Mouse (Mus musculus) NIH3T3 (cell line): ENCODE results near the gene Cdkn1c.

Experiments
- DNase-seq: peaks from one replicate; pipeline ENCODE4 v3.0.0-alpha.2; 2012; ENCODE audit warnings: low read depth

Cdkn1c gene

DNA sequence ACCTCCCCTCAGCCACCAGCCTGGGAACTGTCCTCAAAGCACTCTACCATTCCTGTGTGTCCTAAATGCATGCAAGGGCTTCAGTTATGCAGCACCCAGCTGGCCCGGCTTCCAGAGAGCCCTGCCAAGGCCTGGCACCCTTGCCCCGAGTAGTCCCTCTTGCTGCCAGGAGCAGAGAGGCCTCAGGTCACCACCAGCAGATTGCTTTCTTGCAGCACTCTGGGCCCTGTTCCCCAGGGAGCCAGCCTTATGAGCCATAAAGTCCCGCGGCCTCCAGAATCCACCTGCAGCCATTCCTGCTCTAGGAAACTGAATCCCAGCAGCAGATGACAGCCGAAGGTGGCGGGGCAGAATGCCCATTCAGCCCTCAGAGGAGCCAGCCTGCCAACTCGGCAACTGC is 27.5 kb downstream of the Cdkn1c start:
- no peak for DNase-seq

DNA sequence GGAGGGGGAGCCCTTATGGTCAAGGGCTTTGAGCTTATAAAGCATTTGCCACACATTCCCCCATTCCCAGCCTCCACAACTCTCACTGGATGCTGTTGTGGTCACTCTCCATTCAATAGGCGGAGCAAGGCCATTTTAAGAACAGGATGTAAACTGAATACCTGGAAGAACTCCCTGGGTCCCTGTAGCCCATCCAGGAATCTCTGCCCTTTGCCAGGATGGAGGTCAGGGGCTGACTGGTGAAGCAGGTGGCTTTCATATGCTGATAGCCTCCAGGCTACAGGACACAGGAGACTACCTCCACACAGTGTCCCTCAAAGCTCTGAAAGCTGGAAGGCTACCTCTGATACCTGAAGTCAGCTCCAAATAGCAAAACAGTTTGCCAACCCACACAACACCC is 28.2 kb downstream of the Cdkn1c start:
- DNase-seq = no peak

DNA sequence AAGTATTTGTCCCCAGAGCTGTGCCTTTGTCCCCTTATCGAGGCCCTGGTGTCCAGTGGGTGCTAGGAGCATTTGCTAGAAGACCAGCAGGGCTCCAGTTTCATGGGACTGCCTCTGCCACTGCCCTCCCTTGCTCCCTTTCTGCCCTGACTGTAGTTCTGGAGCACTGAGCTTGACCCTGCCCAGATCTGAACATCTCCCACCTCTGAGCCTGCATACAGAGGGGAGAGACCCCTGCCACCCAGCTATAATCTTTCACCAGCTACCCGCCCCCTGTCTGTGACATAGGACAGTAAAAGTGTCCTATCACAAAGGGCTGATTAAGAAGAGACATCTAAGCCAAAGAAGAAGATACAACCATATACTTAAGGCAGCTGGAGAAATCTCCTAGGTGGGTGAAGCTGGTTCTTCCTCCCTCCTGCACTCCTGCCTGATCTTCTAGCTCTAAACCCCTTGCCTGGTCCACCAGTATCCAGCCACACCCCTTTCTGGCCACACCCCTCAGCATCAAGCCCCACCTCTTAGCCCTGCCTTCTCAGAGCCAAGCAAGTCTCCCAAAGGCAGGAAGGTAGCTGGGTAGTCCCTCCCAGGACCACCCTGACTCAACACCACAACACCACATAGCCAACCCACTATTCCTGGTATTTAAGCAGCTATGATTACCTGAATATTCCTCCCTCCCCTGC is 31.9 kb downstream of the Cdkn1c start:
- no peak for DNase-seq

DNA sequence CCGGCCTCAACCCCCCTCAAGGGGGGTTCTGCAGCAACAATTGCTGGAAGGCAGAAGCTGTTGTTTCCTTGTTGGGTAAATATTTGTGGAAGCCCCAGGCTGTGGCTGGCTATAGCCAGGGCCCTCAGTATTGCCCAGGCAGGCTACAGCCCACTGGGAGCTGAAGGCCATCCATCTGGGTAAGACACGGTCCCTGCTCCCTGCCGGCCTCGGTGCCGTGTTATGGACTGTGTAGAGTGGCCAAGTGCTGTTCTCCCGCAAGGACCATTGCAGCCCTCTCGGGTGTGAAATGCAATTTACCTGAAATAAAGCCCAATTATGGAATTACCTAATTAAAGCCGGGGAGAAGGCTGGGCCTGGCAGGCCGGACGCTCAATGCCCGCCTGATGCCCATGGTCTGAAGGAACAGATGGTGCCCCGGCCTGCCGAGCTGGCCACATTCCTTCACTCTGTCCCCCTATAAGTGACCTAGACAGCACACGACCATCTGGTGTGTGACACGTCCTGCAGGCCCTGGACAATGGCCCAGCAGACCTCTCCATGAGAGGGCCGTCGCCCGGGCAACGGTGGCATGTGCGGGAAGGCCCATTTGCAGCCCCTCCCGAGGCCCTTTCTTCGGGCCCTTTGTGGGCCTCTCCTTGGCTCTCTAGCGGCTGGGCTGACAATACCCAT is 32.6 kb downstream of the Cdkn1c start:
- no peak for DNase-seq

DNA sequence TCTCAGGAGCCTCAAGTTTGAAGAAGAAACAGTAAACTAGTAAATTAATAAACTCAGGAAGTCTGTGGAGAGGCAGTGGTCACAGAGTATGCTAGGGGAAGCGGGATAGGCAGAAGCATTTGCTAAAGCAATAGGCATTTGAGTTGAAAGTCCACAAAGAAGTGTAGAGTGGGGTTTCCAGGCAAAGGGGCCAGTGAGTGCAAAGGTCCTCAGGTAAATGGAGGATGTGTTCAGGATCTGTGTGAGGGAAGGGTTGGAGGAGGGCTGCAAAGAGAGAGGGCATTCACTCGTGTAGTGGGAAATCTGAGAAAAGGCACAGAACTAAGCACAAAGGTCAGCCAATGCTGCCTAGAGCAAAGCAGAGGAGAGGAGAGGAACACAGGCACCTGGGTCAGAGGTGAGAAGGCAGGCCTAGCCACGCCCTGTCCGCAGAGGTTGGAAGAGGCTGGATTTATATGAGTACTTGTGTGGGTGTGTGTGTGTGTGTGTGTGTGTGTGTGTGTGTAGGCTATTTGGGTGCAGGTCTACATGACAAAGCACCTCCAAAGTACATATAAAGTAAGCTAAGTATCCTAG is 41.2 kb downstream of the Cdkn1c start:
- no peak for DNase-seq

DNA sequence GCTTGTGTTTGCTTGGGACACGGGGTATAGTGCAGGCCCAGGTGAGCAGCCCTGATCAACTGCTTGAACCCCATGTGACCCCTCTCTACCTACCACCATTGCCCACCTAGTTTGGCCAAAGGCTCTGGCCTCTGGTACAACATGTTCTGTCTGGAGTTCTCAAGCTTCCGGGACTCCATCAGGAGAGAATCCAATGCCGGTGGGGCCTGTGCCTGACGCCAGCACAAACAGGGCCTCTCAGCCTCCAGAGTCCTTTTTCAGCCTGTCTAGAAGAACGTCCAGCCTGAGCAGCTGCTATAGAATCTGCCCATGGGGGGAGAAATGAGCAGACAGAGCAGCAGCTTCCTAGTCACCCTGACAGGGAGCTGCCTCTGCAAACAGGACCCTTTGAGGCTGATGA is 43.0 kb downstream of the Cdkn1c start:
- DNase-seq = no peak

DNA sequence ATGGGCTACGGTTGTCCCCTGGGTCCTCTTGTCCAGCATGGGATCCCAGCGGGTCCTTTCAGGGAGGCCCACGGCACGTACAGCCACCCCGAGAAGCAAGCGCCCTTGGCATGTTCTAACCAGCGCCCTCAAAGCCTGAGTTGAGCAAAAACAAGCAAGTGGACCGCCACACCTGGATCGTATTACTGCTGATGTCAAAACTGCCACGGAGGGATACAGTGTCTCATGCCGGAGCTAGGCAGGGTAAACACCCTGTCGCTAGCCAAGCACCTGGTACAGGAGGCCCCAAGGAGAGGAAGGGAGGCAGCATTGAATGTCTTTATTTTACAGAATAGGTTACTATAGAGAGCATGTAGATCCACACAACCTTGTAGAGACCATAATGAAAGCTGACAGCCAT is 44.4 kb downstream of the Cdkn1c start:
- DNase-seq = no peak

DNA sequence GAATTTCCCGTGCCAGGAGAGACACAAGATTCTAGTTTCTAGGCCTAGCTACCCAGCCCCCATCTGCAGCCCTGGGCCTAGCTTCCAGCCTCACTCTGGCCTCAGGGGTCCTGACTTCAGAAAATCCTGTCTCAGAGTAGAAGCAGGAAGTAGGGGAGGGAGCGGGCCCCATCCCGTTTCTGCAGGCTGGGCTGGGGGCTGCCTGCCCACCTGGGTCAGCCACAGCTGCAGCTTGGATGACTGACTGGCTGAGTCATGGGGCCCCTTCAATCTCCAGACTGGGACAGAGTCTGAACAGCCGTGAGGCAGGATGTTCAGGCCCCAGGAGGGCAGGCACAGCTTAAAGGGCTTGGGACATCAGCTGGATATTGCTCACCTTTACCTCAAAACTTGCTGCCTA is 45.8 kb downstream of the Cdkn1c start:
- DNase-seq = no peak

DNA sequence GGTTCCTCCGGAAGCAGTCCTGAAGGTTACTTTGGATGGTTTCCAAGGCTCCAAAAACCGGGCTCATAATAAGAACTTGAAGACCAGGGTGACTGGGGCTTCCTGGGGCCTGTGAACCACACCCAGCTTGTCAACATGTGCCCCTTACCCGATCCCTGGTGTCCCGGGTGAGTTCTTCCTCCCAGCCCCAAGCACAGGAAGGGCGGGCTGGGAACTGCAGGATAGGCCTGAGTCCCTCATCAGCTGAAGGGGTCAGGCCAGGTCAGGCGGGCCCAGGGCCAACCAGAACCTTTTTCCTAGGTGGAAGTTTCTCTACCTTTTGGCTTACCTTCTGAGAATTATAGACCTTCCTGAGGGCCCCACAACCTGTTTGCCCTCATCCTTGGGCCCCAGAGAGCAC is 48.2 kb downstream of the Cdkn1c start:
- no peak for DNase-seq

DNA sequence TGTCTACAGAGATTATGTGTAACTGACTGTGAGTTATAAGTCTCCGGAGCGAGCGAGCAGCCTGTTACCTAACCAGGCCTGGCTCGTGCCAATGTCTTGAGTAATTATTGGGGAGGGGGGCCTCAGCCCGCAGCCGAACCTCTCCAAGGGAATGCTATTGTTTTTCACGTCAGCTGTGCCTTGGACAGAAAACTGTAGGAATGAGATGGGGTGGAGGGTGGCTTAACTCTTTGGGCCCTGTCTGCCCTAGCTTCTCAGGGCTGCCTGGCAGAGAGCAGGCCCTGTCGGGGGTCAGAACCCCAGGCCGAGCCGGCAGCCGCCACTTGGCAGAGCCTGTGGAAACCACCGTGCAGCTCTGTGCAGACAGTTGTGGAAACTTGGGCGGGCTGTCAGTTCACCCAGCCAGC is 52.2 kb downstream of the Cdkn1c start:
- peak; percentile 65 for DNase-seq
